Mouse (Mus musculus): ENCODE data around the gene Eno3.

Gene Eno3

GRCm38 (mm10) chr11:70643051-70643450 lies 14.0 kb upstream of the Eno3 start:
- no peak for DNase-seq (ENCODE audit: low spot score in 2 of 2)

- no peak for DNase-seq (ENCODE audit: low spot score in 2 of 2)
Measured at GRCm38 (mm10) chr11:70644564-70645103, 12.4 kb upstream of the Eno3 start.

- no peak for DNase-seq (ENCODE audit: low spot score in 2 of 2)
Measured at GRCm38 (mm10) chr11:70645461-70646258, 11.3 kb upstream of the Eno3 start.

GRCm38 (mm10) chr11:70646259-70646555 lies 10.8 kb upstream of the Eno3 start:
- peak in 1 of 2 experiments; percentile 26 for DNase-seq (ENCODE audit: low spot score in 2 of 2)

- peak; percentile 86 to 95 for DNase-seq (ENCODE audit: low spot score in 2 of 2)
Measured at GRCm38 (mm10) chr11:70646691-70647650, 10.0 kb upstream of the Eno3 start, which contains the start of the genes Rnf167 and Slc25a11. Gene Rnf167, plus strand, starts transcription at chr11:70647235. Gene Slc25a11, minus strand, starts transcription at chr11:70647479.

GRCm38 (mm10) chr11:70647716-70648420 lies 9.1 kb upstream of the Eno3 start:
- DNase-seq (ENCODE audit: low spot score in 2 of 2), result peak in 1 of 2 experiments; percentile 29

- DNase-seq (ENCODE audit: low spot score in 2 of 2), result no peak
Measured at GRCm38 (mm10) chr11:70648512-70648911, 8.5 kb upstream of the Eno3 start.

- DNase-seq (ENCODE audit: low spot score in 2 of 2), result no peak
Measured at GRCm38 (mm10) chr11:70649185-70649734, 7.7 kb upstream of the Eno3 start.

GRCm38 (mm10) chr11:70650322-70651175 lies 6.5 kb upstream of the Eno3 start:
- DNase-seq (ENCODE audit: low spot score in 2 of 2), result no peak

- no peak for DNase-seq (ENCODE audit: low spot score in 2 of 2)
Measured at GRCm38 (mm10) chr11:70651391-70651790, 5.6 kb upstream of the Eno3 start.

- no peak for DNase-seq (ENCODE audit: low spot score in 2 of 2)
Measured at GRCm38 (mm10) chr11:70652029-70652883, 4.7 kb upstream of the Eno3 start.

- no peak for DNase-seq (ENCODE audit: low spot score in 2 of 2)
Measured at GRCm38 (mm10) chr11:70652884-70653344, 4.1 kb upstream of the Eno3 start.

GRCm38 (mm10) chr11:70653345-70654197 lies 3.4 kb upstream of the Eno3 start:
- DNase-seq (ENCODE audit: low spot score in 2 of 2), result peak in 1 of 2 experiments; percentile 67

GRCm38 (mm10) chr11:70654198-70654922 lies 2.6 kb upstream of the Eno3 start, which contains the start of gene Pfn1:
Gene Pfn1, minus strand, starts transcription at chr11:70654644.
- peak in 1 of 2 experiments; percentile 70 for DNase-seq (ENCODE audit: low spot score in 2 of 2)

- DNase-seq (ENCODE audit: low spot score in 2 of 2), result peak in 1 of 2 experiments; percentile 80
Measured at GRCm38 (mm10) chr11:70654923-70655570, 2.0 kb upstream of the Eno3 start.

GRCm38 (mm10) chr11:70655571-70656455 lies 1.2 kb upstream of the Eno3 start:
- peak in 1 of 2 experiments; percentile 37 for DNase-seq (ENCODE audit: low spot score in 2 of 2)
